Mouse (Mus musculus) gastrocnemius, postnatal 10 days (tissue): ENCODE results near the gene Slc30a7. TPM values are rescaled to one million over a fixed set of nuclear protein-coding genes. Genes with fewer than 3 reads are reported as not detected.

Experiments
- DNase-seq: peaks from one replicate; pipeline ENCODE4 v3.0.0; 2021; ENCODE audit warnings: mixed read lengths
- long read RNA-seq, 2 experiments: library from polyadenylated mRNA; stranded (forward); transcript quantifications; one replicate each; pipeline ENCODE4 v2.0.0; 2021
- total RNA-seq, 2 experiments: library from RNA; stranded (reverse); gene quantifications; 2 replicates each; pipeline ENCODE4 v1.2.3; 2021

Slc30a7 gene
- total RNA-seq: 10 to 100 TPM; 16.1 to 22.2 TPM
- long read RNA-seq, experiment 1, full-length matches to known transcripts: 4 of 5 reads
- long read RNA-seq, experiment 1, partial matches to known transcripts: 0 of 5 reads
- long read RNA-seq, experiment 1, other reads (novel, unspliced or antisense): 1 of 5 reads
- long read RNA-seq, experiment 2, full-length matches to known transcripts: 5 of 6 reads
- long read RNA-seq, experiment 2, partial matches to known transcripts: 0 of 6 reads
- long read RNA-seq, experiment 2, other reads (novel, unspliced or antisense): 1 of 6 reads

DNA sequence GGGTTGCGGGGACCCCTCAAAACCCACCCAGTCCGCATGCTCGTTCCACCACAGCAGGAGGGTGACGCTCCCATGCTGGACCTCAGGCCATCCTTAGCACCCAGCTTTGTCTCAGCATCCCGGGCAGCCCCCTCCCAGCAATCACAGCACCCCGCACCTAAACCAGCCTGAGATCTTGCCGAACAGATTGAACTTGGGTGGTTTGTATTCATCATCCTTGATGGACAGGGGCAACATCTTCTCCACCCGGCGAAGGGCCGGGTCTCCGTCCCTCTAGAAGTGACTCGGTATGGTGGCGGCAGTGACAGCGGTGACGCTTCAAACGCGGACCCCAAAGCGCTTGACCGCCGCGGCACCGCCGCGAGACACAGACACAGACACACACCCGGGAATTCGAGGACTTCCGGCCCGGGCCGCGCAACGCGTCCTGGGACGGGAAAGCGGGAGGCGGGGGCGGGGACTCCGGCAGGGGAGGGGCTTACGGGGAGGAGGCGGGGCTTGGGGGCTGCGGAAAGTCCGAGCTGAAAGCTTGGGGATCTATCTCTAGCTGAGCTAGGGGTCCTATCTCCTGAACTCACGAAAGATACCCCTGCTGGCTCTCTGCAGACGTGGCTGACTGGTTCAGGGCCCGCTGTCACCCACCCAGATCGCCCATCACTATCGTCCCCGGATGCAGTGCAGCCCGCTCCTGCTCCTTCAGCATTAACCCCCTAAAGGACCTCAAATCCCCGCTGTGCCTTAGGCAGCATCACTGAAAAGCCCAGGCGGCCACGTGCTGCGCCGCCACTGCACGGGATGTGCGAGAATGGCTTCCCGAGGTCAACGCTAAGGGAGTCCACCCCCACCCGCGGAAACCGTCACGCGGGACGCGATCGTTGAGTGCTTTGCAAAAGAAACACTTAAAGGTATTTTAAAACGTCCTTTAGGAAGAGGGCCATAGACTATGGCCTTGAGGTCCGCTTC is at the start of gene Slc30a7, which contains the start of gene Extl2:
Slc30a7 (minus strand) TSS at position 429 of the 963 bp plus-strand sequence.
Extl2 (plus strand) TSS at position 485 of the 963 bp plus-strand sequence.
- DNase-seq: peak; percentile 87

DNA sequence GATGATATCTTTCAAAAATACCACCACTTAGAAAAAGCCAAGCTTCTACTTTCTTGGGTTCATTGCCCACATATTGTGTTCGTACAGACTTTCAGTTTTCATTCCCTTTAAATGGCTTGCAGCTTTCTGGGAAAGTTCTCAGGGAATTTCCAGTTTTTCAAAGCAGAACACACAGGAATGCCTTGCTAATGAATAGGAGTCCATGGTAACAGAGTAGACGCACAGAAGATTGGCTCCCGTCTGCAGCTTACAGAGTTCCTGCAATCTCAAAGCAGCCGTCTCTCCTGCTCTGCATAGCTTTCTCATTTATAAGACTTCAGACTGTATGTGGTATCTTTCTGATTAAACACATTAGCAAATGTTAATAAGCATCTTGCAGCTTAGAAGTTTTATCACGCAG is 39.8 kb upstream of the Slc30a7 start:
- no peak for DNase-seq

- no peak for DNase-seq
These were observed 38.8 kb upstream of the Slc30a7 start for GRCm38 (mm10) chr3:116046000-116046399.

GRCm38 (mm10) chr3:116040776-116041175 is 33.6 kb upstream of the Slc30a7 start:
- DNase-seq: no peak

DNA sequence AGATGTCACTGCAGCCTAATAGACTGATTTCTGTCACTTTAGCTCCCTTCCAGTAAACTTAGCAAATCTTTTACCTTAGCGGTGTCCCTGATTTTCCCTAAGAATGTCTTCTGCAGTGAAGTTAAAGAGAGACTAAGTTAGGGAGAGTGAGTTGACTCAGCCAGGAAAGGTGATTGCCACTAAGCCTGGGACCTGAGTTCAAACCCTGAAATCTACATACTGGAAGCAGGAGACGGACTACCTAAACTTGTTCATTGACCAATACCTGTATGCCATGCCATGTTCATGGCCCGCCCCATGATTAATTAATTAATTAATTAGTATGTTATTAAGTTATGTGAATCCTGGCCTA is 26.6 kb upstream of the Slc30a7 start:
- DNase-seq: no peak

GRCm38 (mm10) chr3:116033218-116033870 is 26.1 kb upstream of the Slc30a7 start:
- DNase-seq: no peak

DNA sequence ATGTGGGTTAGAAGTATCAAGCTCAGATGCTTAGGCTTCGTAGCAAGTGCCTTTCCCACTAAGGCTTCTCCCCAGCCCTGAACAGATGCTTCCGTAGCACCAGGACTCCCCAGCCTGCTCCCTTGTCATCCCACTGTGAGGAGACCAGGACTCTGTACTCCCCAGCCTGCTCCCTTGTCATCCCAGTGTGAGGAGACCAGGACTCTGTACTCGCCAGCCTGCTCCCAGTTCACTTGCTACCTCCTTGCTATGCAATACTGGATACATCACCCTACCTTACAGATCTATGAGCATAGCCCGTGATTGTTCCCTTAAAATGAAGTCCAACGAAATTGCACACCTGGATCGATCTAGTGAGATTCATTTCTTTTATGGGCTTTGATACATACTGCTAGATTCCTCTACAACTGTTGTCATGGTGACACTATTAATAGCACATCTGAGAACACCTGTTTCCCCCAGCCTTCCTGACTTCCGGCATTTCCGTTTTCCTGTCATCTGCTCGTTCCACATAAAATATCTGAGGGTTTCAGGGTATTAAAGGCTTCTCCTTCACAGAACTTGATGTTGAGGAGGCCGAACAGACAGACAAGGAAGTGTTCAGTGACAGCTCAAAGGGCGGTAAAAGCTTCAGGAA is 23.1 kb upstream of the Slc30a7 start:
- DNase-seq: no peak

- DNase-seq: no peak
These were observed 19.8 kb upstream of the Slc30a7 start for GRCm38 (mm10) chr3:116026996-116027395.

DNA sequence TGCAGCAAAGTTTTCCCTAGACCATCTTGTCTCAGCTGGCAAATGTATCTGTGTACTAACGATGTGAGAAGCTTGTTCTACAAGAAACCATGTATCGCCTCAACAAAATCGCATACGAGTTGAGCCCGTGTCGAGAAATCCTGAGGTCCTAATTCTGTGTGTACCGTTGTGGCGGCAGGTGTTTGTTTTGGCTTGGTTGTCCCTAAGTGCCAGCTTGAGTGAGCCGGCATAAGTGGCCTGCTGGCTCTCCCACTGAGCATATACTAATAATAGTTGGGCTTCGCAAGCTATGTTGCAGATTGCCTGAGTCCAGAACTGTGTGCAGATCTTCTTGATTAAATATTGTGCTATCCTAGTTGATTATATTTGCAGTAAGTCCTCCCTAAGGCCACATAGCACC is 18.5 kb upstream of the Slc30a7 start:
- no peak for DNase-seq

DNA sequence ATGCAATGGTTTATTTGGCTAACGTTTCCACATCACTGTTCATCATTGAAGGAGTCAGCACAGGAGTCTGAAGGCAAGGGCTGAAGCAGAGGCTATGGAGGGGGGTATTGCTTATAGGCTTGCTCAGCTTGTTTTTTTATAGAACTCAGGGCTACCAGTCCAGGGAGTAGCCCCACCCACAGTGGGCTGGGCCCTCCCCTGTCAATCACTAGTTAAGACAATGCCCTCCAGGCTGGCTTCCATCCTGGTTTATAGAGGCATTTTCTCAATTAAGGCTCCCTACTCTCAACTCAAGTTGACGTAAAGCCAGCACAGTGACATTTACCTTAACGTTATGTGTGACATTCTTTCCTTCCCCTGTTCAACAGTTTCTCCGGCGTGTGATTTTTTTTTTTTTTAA is 17.5 kb upstream of the Slc30a7 start:
- DNase-seq: no peak

- no peak for DNase-seq
These were observed 17.0 kb upstream of the Slc30a7 start for GRCm38 (mm10) chr3:116024236-116024635.

DNA sequence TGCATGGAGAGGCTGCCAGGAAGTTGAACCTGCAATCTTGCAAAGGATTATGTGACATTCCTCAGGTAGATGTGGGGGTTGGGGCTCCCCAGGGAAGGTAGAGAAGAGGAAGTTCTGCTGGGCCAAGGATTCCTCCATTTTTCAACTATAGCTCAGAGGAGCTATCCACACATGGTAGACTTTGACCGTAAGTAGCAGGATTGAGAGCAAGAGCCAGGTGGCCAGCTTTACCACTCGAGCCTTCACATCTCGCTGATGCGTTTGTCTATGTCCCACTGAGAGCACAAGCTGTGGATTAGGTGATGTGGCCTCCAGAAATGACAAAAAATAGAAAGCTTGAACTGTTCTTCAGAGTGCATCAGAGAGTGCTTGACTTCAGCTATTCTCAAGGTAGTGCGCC is 11.9 kb upstream of the Slc30a7 start:
- no peak for DNase-seq

DNA sequence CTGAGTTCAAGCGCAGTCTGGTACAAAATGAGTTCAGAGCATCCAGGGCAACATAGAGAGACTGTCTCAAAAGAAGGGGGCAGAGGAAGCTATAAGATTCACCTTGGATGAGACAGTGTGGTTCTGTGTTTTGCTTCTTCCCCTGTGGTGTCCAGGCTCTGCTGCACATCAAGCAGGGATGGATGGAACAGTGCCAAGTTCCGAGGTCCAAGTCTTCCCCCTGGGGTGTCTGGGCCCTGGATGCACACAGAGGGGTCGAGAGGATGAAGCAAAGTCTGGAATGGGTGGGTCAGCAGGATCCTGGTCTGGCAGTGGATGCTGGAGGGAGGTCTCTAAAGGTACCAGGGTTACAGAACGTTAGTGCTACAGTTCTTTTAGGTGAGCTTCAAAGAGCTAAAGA is 11.4 kb upstream of the Slc30a7 start:
- no peak for DNase-seq

- DNase-seq: no peak
These were observed 8.9 kb upstream of the Slc30a7 start for GRCm38 (mm10) chr3:116016116-116016515.

- no peak for DNase-seq
These were observed 7.7 kb upstream of the Slc30a7 start for GRCm38 (mm10) chr3:116014901-116015300.

- DNase-seq: no peak
These were observed 2.6 kb upstream of the Slc30a7 start for GRCm38 (mm10) chr3:116009622-116010344.

DNA sequence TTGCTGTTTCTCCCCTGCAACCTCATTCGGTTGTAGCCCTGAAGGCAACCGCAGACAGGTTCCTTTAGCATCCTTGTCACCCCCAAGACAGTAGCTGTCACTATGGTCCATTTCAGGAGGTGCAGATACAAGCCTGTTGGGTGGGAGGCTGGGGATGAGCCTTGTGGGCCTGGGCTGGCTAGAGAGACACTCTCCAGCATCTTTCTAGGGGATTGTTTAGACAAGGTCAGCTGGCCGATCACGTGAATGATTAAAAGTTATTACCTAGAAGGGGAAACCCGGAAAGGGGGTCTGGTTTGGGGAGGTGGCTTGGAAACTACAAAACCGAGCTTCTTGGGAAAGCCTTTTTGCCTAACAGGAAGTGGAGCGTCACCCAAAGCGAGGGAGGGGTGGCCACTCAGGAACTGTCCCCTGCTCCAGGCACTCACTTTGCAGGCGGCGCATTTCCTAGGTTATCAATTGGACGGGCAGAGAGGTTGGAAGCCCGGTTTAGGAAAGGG is 785 bp upstream of the Slc30a7 start:
- peak; percentile 54 for DNase-seq

DNA sequence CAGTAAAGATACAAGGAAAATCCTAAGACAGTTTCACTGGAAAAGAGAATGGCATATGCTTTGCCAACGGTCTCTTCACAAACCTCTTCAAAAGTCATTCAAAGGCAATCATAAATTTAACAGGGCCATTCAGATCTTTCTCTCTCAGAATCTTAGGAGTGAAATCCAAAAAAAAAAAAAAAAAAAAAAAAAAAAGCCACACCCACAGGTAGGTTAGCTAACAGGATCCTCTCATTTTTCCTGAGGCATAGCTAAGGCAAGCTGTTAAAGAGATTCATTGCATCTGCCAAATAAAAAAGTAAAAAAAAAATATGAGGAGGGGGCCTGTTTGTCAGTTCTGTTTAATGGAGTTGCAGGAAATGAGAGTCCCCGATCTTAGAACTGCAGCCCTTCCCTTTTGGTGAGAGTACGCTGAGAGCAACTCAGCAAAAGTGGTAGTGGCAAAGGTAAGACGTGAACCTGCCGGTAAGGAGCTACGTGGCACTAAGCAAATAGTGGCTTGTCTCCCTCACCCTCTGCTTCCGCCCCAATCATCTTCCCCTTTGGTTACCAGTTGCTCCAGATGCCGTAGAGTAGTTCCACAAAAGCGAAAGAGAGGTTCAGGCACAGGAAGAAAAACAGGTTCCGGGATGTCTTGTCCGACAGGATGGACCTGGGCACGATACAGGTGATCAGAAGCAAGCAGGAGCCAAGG is 775 bp downstream of the Slc30a7 start:
- no peak for DNase-seq

DNA sequence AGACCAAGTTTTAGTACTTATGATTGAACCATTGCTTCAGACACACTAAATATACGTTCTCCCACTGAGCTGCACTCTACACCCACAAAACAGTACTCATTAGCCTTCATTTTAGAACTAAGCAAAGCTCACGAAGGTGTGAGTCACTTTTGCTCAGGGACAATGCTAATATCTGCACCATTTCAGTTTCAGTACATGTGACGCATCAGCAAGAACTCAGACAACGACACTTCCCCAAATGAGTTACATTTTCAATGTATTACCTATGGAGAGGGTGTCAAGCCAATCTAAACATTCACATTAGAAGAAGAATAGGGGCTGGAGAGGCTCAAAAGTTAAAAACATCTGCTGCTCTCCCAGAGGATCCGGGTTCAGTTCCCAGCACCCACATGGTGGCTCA is 10.3 kb downstream of the Slc30a7 start:
- no peak for DNase-seq

- no peak for DNase-seq
These were observed 14.2 kb downstream of the Slc30a7 start for GRCm38 (mm10) chr3:115993025-115993424.

GRCm38 (mm10) chr3:115992588-115992987 is 14.6 kb downstream of the Slc30a7 start:
- DNase-seq: no peak
